Mouse (Mus musculus) small intestine, adult 10 weeks (tissue): ENCODE results near the gene Trpm6. TPM values are rescaled to one million over a fixed set of nuclear protein-coding genes. Genes with fewer than 3 reads are reported as not detected.

Source experiments
- polyA plus RNA-seq: library from polyadenylated mRNA; stranded (reverse); fragments of 350-450 nt; fragmentation: Illumina TruSeq; extraction: RNeasy Lipid Tissue Mini Kit (QIAGEN cat#74804); gene quantifications from one replicate; pipeline ENCODE4 v1.2.3, GENCODE M21; 2014; ENCODE audit warnings: low replicate concordance

Gene Trpm6
- polyA plus RNA-seq: 0.48 TPM

DNA sequence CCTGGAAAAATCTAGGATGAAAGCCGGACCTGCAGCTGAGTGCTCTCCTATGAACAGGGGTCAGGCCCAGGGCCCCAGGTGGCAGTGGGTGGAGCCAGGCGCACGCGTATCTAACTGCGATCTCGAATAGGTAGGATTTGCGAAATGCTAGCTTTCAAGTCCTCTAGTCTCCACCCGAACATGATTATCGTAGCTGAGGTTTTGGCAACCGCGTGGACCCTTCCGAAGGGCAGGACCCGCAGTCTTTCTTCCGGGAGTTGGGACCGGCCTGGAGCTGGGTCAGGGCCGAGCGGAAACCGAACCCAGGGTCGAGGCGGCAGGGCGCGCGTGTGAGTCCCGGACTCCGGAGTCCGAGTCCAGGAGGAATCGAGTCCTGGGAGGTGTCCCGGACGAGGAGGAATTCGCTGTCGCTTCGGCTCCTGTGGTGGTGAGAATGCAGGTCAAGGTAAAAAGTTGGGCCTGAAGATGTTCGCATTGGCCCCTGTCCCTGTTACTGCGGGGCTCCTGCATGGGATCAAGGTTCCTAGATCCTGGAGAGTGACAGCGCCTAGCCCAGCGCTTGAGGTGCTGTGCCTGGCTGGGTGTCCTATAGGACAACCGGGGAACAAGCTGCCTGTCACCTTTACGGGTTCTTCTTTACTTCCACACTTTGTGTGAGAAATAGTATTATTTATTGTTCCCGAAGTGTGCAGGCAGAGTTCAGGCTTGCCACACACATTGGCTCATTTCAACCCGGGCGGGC lies at the start of gene Trpm6:
Gene Trpm6, plus strand, starts transcription at position 386 of the 742 bp plus-strand sequence.

DNA sequence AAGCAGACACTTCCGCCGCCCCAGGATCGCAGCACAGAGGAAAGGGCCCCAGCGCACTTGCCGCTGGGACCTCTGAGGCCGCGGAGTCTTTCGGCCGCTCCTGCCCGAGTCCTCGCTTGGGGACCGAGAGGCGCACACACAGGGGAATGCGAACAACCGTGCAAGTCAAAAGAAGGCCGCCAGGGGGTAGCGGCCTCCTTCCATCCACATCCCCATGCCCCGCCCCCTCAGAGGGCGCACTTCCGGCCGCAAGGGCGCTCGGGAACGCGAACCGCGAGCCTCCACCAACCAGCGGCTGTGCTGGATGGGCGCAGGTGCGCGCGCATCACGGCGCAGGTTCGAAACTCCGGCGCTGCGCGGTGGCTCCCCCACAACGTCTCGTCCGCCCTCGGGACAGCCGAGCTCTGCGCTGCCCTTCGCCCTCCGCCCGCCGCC lies 36.9 kb upstream of the Trpm6 start, which contains the start of gene D030056L22Rik:
Gene D030056L22Rik, plus strand, starts transcription at position 328 of the 435 bp plus-strand sequence.

Other genes starting within 250 kb of the Trpm6 start
- gene Ostf1, start 118.2 kb upstream of the Trpm6 start, polyA plus RNA-seq: 86.2 TPM
- gene Nmrk1, start 118.0 kb upstream of the Trpm6 start, polyA plus RNA-seq: 5.8 TPM
- gene Carnmt1, start 79.2 kb upstream of the Trpm6 start, polyA plus RNA-seq: 68.6 TPM
- gene D030056L22Rik, start 36.8 kb upstream of the Trpm6 start, polyA plus RNA-seq: 35.2 TPM